Mouse (Mus musculus) gastrocnemius, adult 2 months (tissue): ENCODE results near the gene Timeless. TPM values are rescaled to one million over a fixed set of nuclear protein-coding genes. Genes with fewer than 3 reads are reported as not detected.
"Not testable (repeated sequence)": the region's sequence is repeated elsewhere in the genome, so short reads cannot be mapped to it uniquely, and the experiment has no call there.

ENCODE experiments used
- DNase-seq: peaks from one replicate; pipeline ENCODE4 v3.0.0; 2022
- H3K27ac ChIP-seq: fragments of 200-600 bp; 2 replicates; pipeline ENCODE4 v1.8.1; 2022; ENCODE audit warnings: mild to moderate bottlenecking
- H3K4me3 ChIP-seq: fragments of 200-600 bp; 2 replicates; pipeline ENCODE4 v1.8.1; 2022; ENCODE audit warnings: mild to moderate bottlenecking, moderate library complexity
- CTCF ChIP-seq: fragments of 200-600 bp; IDR thresholded peaks from 2 replicates; pipeline ENCODE4 v1.8.1; 2022; ENCODE audit warnings: antibody characterized with exemption, mild to moderate bottlenecking, moderate library complexity
- intact Hi-C: fragments of 180-260 bp; cut with DNase I; formaldehyde crosslinking; loops from one replicate; pipeline ENCODE4 v1.15.1; 2025
- total RNA-seq, 2 experiments: library from RNA; stranded (reverse); gene quantifications; 2 replicates each; pipeline ENCODE4 v1.2.3; 2021

Gene Timeless
- total RNA-seq, 2 experiments from 2014 or later, result 1.8 to 2.5 TPM

GRCm38 (mm10) chr10:128194551-128195461, 37.1 kb upstream of the Timeless start:
- peak overlapping the region; percentile 89 for H3K27ac ChIP-seq
- intact Hi-C loops, result no loop called here
- H3K4me3 ChIP-seq, result peak overlapping the region; percentile 89
- no peak for TF ChIP-seq CTCF
- peak; percentile 22 for DNase-seq

- intact Hi-C loops, result no loop called here
- H3K27ac ChIP-seq, result no peak overlapping the region
- TF ChIP-seq CTCF, result no peak
These were observed 30.0 kb upstream of the Timeless start for GRCm38 (mm10) chr10:128201856-128202255.

GRCm38 (mm10) chr10:128204941-128205340, 26.9 kb upstream of the Timeless start:
- no peak for DNase-seq
- TF ChIP-seq CTCF, result no peak
- no peak overlapping the region for H3K27ac ChIP-seq
- intact Hi-C loops, result no loop called here
- H3K4me3 ChIP-seq, result no peak overlapping the region

More at GRCm38 (mm10) chr10:128201856-128202255, 30.0 kb upstream of the Timeless start:
- H3K4me3 ChIP-seq, result no peak overlapping the region
- no peak for DNase-seq

- Histone ChIP-seq H3K27ac (no peak overlapping the region), H3K4me3 (no peak overlapping the region)
- no peak for TF ChIP-seq CTCF
- intact Hi-C loops, result no loop called here
- DNase-seq, result no peak
These were observed 23.5 kb upstream of the Timeless start for GRCm38 (mm10) chr10:128208326-128208725.

- H3K27ac ChIP-seq, result no peak overlapping the region
- no peak for DNase-seq
- TF ChIP-seq CTCF, result no peak
- H3K4me3 ChIP-seq, result no peak overlapping the region
- intact Hi-C loops, result no loop called here
These were observed 22.4 kb upstream of the Timeless start for GRCm38 (mm10) chr10:128209311-128210009.

GRCm38 (mm10) chr10:128210131-128210530, 21.7 kb upstream of the Timeless start:
- intact Hi-C loops, result no loop called here
- no peak for DNase-seq
- H3K4me3 ChIP-seq, result peak overlapping the region; percentile 73
- no peak overlapping the region for H3K27ac ChIP-seq
- TF ChIP-seq CTCF, result no peak

- peak; percentile 41 for DNase-seq
- Histone ChIP-seq H3K27ac (peak overlapping the region; percentile 90), H3K4me3 (peak overlapping the region; percentile 73)
- TF ChIP-seq CTCF, result no peak
- intact Hi-C loops, result no loop called here
These were observed 20.9 kb upstream of the Timeless start for GRCm38 (mm10) chr10:128210954-128211353.

GRCm38 (mm10) chr10:128211390-128212108, 20.3 kb upstream of the Timeless start, which contains the start of gene Spryd4:
Gene Spryd4, minus strand, starts transcription at chr10:128211807.
- peak; percentile 95 for DNase-seq
- Histone ChIP-seq H3K4me3 (peak within 1 kb of the TSS; percentile 73), H3K27ac (peak within 1 kb of the TSS; percentile 90)
- peak; percentile 42 for TF ChIP-seq CTCF
- intact Hi-C loops, result loop anchor here (2.0 kb wide), 2 partner anchors 21 to 73 kb away; partner anchors contain the start of gene Timeless

- Histone ChIP-seq H3K4me3 (peak overlapping the region; percentile 73), H3K27ac (peak overlapping the region; percentile 90)
- DNase-seq, result no peak
- intact Hi-C loops, result loop anchor here (2.0 kb wide), 2 partner anchors 21 to 73 kb away; partner anchors contain the start of gene Timeless
- no peak for TF ChIP-seq CTCF
These were observed 19.7 kb upstream of the Timeless start for GRCm38 (mm10) chr10:128212148-128212547.

GRCm38 (mm10) chr10:128212871-128213323, 19.0 kb upstream of the Timeless start:
- intact Hi-C loops, result loop anchor here (2.0 kb wide), 2 partner anchors 20 to 72 kb away; partner anchors contain the start of gene Timeless
- H3K27ac ChIP-seq, result peak overlapping the region; percentile 70
- peak; percentile 56 for DNase-seq
- TF ChIP-seq CTCF, result peak; percentile 84
- H3K4me3 ChIP-seq, result peak overlapping the region; percentile 73

- intact Hi-C loops, result not testable (repeated sequence)
These were observed 17.8 kb upstream of the Timeless start for GRCm38 (mm10) chr10:128214112-128214511.

GRCm38 (mm10) chr10:128214981-128215380, 16.9 kb upstream of the Timeless start:
- Histone ChIP-seq H3K27ac (no peak overlapping the region), H3K4me3 (no peak overlapping the region)
- intact Hi-C loops, result no loop called here
- TF ChIP-seq CTCF, result no peak
- no peak for DNase-seq

More at GRCm38 (mm10) chr10:128214112-128214511, 17.8 kb upstream of the Timeless start:
- not testable (repeated sequence) for H3K27ac ChIP-seq, H3K4me3 ChIP-seq, DNase-seq
